Mouse (Mus musculus) Patski (cell line): ENCODE data around the gene Tmem126a. TPM values are rescaled to one million over a fixed set of nuclear protein-coding genes. Genes with fewer than 3 reads are reported as not detected.
A peak's percentile ranks its signal among the peaks of the same experiment; 100 is the strongest.

ENCODE experiments used
- ATAC-seq: fragments of 100-300 bp; one replicate; pipeline ENCODE4 v1.8.0; 2021
- CTCF ChIA-PET: fragments of 350-600 bp; sonication (Branson Sonifier 250); formaldehyde crosslinking; loops from one replicate; lab custom pipeline; 2022; ENCODE audit warnings: inconsistent platforms; lab: Charles Lee
- POLR2A ChIA-PET: fragments of 350-600 bp; sonication (Branson Sonifier 250); formaldehyde crosslinking; loops from one replicate; lab custom pipeline; 2022; ENCODE audit warnings: antibody characterized with exemption, inconsistent platforms; lab: Charles Lee
- DNase-seq: peaks from one replicate; pipeline ENCODE4 v3.0.0-alpha.2; 2011; ENCODE audit warnings: low read depth, low spot score
- H3K27me3 ChIP-seq: fragments of 371-371 bp; one replicate; pipeline ENCODE4 v1.5.1; 2021
- CTCF ChIP-seq: fragments of 100-300 bp; IDR thresholded peaks from one replicate; pipeline ENCODE4 v1.5.1; 2021
- in situ Hi-C: fragments of 300-500 bp; cut with MboI; formaldehyde crosslinking; loops from 3 replicates; pipeline ENCODE4 v1.11.1; 2018; ENCODE audit warnings: low pct_unique_long_range_greater_than_20kb, mixed read lengths
- polyA plus RNA-seq: library from polyadenylated mRNA; unstranded; gene quantifications from one replicate; pipeline ENCODE4 v1.2.3, GENCODE M21; 2021

Gene Tmem126a
- polyA plus RNA-seq, 1 experiment from 2014 or later = 82.5 TPM

DNA sequence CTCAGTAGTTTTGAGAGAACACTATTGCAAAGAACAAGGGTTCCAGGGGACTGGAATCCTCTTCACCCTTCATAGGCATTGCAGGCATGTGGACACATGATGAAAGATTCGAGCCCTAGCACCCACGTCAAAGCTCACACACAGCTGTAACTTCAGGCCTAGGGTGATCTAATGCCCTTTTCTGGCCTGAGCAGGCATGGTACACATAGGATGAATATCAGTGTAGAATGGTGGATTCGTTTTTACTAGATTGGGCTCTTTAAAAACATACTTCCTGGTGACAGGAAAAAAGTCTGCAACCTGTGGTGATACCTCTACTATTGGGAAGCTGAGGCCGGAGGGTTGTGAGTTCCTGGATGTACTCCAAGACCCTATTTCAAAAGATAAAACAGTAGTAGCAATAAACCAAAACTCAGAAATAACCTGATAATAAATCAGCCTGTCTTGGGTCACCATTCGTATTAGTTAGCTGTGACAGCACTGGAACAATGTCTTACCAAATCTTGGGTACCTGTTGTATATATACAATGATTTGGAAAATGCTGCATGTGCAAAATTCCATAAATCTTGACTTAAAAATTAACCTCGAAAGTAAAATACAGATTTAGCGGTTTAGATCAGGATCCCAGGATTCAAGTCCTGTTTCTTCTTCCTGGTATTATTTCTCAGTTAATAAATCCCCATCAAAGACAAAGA lies 732 bp downstream of the Tmem126a start:
- POLR2A ChIA-PET = interaction anchor here (0.6 to 1.9 kb wide), 3 partner anchors 13 to 660 kb away, joined by 3 to 9 read pairs (median 3); partner anchors contain the start of gene Crebzf
- in situ Hi-C loops = no loop called here
- H3K27me3 ChIP-seq = no peaks in the 10 kb centered on the region
- CTCF ChIA-PET = interaction anchor here (1.1 to 1.8 kb wide), 2 partner anchors 8 to 10 kb away, joined by 4 read pairs; no protein-coding TSS in a partner anchor
- DNase-seq (no peak), ATAC-seq (no peak)
- TF ChIP-seq CTCF = no peak

DNA sequence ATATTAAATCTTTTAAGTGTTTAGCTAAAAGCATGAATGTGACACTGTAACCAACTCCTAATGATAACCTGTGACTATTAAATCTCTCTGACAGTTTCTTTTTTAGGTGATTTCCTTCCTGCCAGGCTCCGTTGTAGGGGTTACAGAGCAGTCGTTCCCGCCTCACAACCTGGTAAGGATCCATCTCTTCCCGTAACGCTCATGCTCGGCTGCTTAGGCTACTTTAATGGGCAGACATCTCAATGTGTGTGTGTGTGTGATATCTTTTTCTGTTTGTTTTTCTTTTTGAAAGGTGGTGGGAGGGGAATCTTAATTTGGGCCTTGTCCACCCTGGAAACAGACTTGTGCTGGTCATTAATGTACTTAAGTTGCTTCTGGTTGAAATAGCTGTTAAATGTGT lies 12.8 kb downstream of the Tmem126a start:
- in situ Hi-C loops = loop anchor here (25.0 kb wide), 1 partner anchor 457 kb away; the partner anchor contains the start of gene Eed
- no peak for DNase-seq
- POLR2A ChIA-PET = interaction anchor here (2.2 to 2.3 kb wide), 2 partner anchors 12 to 17 kb away, joined by 5 to 9 read pairs; partner anchors contain the start of gene Tmem126a
- CTCF ChIA-PET = no interaction called here
- no peak for TF ChIP-seq CTCF
- H3K27me3 ChIP-seq = no peaks in the 10 kb centered on the region
- no peak for ATAC-seq

DNA sequence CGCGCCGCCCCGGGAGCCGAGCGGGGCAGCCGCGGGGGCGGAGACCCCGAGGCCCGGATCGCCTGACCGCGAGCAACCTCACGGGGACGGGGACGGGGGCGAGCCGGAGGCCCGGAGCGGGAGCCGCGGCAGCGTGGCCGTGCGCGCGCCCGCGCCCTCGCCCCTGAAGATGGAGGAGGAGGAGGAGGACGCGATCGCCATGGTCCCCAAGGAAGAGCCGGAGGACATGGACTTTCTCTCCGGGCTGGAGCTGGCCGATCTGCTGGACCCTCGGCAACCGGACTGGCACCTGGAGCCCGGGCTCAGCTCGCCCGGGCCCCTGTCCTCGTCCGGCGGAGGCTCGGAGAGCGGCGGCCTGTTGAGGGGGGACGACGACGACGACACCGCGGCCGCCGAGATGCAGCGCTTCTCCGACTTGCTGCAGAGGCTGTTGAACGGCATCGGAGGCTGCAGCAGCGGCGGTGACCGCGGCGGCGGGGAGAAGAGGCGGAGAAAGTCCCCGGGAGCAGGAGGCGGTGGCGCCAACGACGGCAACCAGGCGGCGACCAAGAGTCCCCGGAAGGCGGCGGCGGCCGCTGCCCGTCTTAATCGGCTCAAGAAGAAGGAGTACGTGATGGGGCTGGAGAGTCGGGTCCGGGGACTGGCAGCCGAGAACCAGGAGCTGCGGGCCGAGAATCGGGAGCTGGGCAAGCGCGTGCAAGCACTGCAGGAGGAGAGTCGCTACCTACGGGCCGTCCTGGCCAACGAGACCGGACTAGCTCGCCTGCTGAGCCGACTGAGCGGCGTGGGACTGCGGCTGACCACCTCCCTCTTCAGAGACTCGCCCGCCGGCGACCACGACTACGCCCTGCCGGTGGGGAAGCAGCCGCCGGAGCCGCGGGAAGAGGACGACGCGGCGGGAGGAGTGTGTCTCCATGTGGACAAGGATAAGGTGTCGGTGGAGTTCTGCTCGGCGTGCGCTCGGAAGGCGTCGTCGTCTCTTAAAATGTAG lies 13.6 kb downstream of the Tmem126a start:
- DNase-seq (no peak), ATAC-seq (peak; percentile 10)
- ChIA-PET CTCF (no interaction called here), POLR2A (interaction anchor here (0.9 to 2.3 kb wide), 6 partner anchors 13 to 237 kb away, joined by 3 to 9 read pairs (median 4); partner anchors contain the start of gene Tmem126a)
- no peak for TF ChIP-seq CTCF
- H3K27me3 ChIP-seq = no peaks in the 10 kb centered on the region
- in situ Hi-C loops = loop anchor here (25.0 kb wide), 1 partner anchor 456 kb away; the partner anchor contains the start of gene Eed

GRCm38 (mm10) chr7:90442518-90443080 lies 14.4 kb downstream of the Tmem126a start, which contains the start of gene Crebzf:
Crebzf (plus strand) TSS chr7:90442729.
- ATAC-seq = peak; percentile 95
- no peaks in the 10 kb centered on the region for H3K27me3 ChIP-seq
- POLR2A ChIA-PET = interaction anchor here (0.9 to 2.3 kb wide), 6 partner anchors 14 to 238 kb away, joined by 3 to 9 read pairs (median 4); partner anchors contain the start of gene Tmem126a
- CTCF ChIA-PET = interaction anchor here (1.0 to 1.1 kb wide), 2 partner anchors 15 to 135 kb away, joined by 3 to 4 read pairs; no protein-coding TSS in a partner anchor
- TF ChIP-seq CTCF = no peak
- peak; percentile 85 for DNase-seq
- in situ Hi-C loops = loop anchor here (25.0 kb wide), 1 partner anchor 455 kb away; the partner anchor contains the start of gene Eed

DNA sequence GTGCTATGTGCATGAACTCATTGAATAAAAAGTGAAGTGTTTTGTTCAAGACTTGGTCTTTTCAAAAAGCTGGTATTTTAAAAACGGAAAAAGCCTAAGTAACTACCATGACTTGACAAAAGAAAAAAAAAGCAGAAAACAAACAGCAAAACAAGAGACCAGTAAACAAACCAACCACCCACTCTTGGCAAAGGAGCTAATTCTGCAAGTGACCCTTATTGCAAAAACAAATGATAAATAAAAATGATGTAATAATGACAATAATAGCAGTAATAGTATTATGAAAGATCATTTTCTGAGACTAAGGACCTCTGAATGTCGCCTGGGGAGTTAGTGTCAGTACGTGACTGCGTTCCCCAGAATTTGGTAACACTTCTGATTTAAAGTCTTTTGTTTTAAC lies 15.0 kb downstream of the Tmem126a start:
- ChIA-PET POLR2A (interaction anchor here (1.1 kb wide), 1 partner anchor 44 kb away, joined by 3 read pairs; no protein-coding TSS in a partner anchor), CTCF (interaction anchor here (1.0 to 1.1 kb wide), 2 partner anchors 14 to 134 kb away, joined by 3 to 4 read pairs; no protein-coding TSS in a partner anchor)
- H3K27me3 ChIP-seq = no peaks in the 10 kb centered on the region
- no peak for TF ChIP-seq CTCF
- DNase-seq (no peak), ATAC-seq (no peak)
- in situ Hi-C loops = loop anchor here (25.0 kb wide), 1 partner anchor 455 kb away; the partner anchor contains the start of gene Eed

GRCm38 (mm10) chr7:90440044-90440443 lies 17.0 kb downstream of the Tmem126a start:
- TF ChIP-seq CTCF = no peak
- ATAC-seq = no peak
- no peaks in the 10 kb centered on the region for H3K27me3 ChIP-seq
- POLR2A ChIA-PET = interaction anchor here (1.3 kb wide), 1 partner anchor 11 kb away, joined by 3 read pairs; no protein-coding TSS in a partner anchor
- DNase-seq = no peak
- in situ Hi-C loops = loop anchor here (25.0 kb wide), 1 partner anchor 453 kb away; the partner anchor contains the start of gene Eed
- CTCF ChIA-PET = no interaction called here

DNA sequence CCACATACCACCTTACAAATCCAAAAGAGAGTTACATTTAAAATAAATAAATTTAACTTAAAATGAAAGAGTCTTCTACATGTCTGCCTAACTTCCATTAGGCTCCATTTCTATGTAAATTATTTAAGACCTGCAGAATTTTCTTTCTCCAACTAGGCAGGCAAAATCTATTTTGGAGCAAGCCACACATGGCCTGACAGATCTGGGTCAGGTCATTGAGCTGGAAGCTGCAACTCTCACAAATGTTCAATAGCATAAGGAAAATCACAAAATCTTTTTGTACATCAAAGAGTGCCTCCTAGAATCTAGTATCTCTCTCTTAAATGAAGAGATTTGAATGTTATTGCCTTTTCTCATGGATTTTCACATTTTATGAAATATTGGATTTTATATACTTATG lies 24.8 kb downstream of the Tmem126a start:
- ChIA-PET CTCF (no interaction called here), POLR2A (no interaction called here)
- ATAC-seq (no peak), DNase-seq (no peak)
- H3K27me3 ChIP-seq = peaks cover 17% of the 10 kb centered on the region
- in situ Hi-C loops = loop anchor here (25.0 kb wide), 1 partner anchor 445 kb away; the partner anchor contains the start of gene Eed
- TF ChIP-seq CTCF = no peak

- DNase-seq (no peak), ATAC-seq (no peak)
- peaks cover 6% of the 10 kb centered on the region for H3K27me3 ChIP-seq
- in situ Hi-C loops = loop anchor here (25.0 kb wide), 1 partner anchor 440 kb away; the partner anchor contains the start of gene Eed
- CTCF ChIA-PET = interaction anchor here (1.1 to 1.3 kb wide), 2 partner anchors 9 to 17 kb away, joined by 5 read pairs; no protein-coding TSS in a partner anchor
- POLR2A ChIA-PET = no interaction called here
- no peak for TF ChIP-seq CTCF
Measured at GRCm38 (mm10) chr7:90427006-90427405, 30.0 kb downstream of the Tmem126a start.
